Mouse (Mus musculus): ENCODE results near the gene Gm5129. TPM values are rescaled to one million over a fixed set of nuclear protein-coding genes. Genes with fewer than 3 reads are reported as not detected.
A peak's percentile ranks its signal among the peaks of the same experiment; 100 is the strongest.

Gene Gm5129
- total and polyA plus RNA-seq, 2 experiments from 2014 or later = not detected

DNA sequence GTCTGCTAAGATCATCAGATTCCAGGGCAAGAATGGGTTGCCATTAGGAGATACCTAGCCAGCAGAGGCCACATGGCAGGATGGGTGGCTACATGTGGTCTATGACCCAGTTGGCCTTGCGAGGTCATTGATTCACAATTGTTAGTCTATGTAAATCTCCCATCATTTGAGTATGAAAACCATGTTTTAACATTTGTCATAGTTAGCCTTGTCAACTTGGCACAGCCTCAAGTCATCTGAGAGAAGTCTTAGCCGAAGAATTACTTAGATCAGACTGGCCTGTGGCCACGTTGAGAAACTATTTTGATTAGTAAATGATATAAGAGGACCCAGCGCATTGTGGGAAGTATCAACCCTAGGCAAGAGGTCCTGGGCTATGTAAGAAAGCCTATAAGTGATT lies 28.5 kb downstream of the Gm5129 start:
- Histone ChIP-seq H3K27me3 (ENCODE audit: insufficient read depth, low read length) (no peaks in the 10 kb centered on the region), H3K27ac (ENCODE audit: low read depth, low read length) (no peak overlapping the region), H3K4me3 (ENCODE audit: low read depth, low read length) (no peak overlapping the region), H3K36me3 (ENCODE audit: insufficient read depth) (no peaks in the 10 kb centered on the region), H3K4me2 (ENCODE audit: low read depth) (no peak overlapping the region), H3K9me3 (ENCODE audit: low read length) (no peaks in the 10 kb centered on the region), H3K4me1 (ENCODE audit: insufficient read depth) (no peaks in the 10 kb centered on the region), H3K9ac (no peak overlapping the region)
- DNase-seq = no peak
- no peak for ATAC-seq
- WGBS = 87% methylated on average over 4 of the region's 4 CpGs
- no peak for TF ChIP-seq CTCF (IDR thresholded peaks at IDR 0.05; ENCODE audit: low read depth)

- 77% methylated on average over 2 of the region's 2 CpGs for WGBS
These were observed 36.1 kb downstream of the Gm5129 start for GRCm38 (mm10) chr5:29699520-29700202.

DNA sequence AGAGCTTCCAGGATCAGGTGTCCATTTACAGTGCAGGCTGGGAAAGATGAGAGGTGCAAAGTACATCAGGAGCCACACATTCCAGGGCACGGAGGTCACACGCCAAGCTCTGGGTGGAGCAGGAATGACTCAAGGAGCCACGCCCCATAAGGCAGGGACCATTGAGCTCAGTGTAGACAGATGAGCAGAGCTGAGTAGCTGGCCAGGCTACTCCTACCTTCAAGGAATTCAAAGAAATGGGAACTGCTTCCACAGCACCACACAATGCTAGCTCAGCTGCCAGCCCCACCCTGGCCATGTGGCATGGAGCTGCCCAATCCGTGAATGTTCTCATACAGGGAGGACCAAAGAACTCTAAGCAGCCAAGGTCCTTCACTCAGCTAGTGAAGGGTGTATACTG lies 37.2 kb downstream of the Gm5129 start:
- no peak for TF ChIP-seq CTCF (IDR thresholded peaks at IDR 0.05; ENCODE audit: low read depth)
- H3K27ac ChIP-seq (ENCODE audit: low read depth, low read length) = no peak overlapping the region
- H3K36me3 ChIP-seq (ENCODE audit: insufficient read depth) = no peaks in the 10 kb centered on the region
- 85% methylated on average over 4 of the region's 4 CpGs for WGBS
- DNase-seq (no peak), ATAC-seq (no peak)
- H3K27me3 ChIP-seq (ENCODE audit: insufficient read depth, low read length) = no peaks in the 10 kb centered on the region
- H3K4me2 ChIP-seq (ENCODE audit: low read depth) = no peak overlapping the region
- H3K9ac ChIP-seq = no peak overlapping the region
- no peaks in the 10 kb centered on the region for H3K9me3 ChIP-seq (ENCODE audit: low read length)
- H3K4me1 ChIP-seq (ENCODE audit: insufficient read depth) = no peaks in the 10 kb centered on the region
- H3K4me3 ChIP-seq (ENCODE audit: low read depth, low read length) = no peak overlapping the region

More at GRCm38 (mm10) chr5:29699520-29700202, 36.1 kb downstream of the Gm5129 start:
- H3K27ac ChIP-seq (ENCODE audit: low read depth, low read length) = no peak overlapping the region
- no peaks in the 10 kb centered on the region for H3K9me3 ChIP-seq (ENCODE audit: low read length)
- DNase-seq = no peak
- no peaks in the 10 kb centered on the region for H3K27me3 ChIP-seq (ENCODE audit: insufficient read depth, low read length)
- H3K9ac ChIP-seq = no peak overlapping the region
- no peaks in the 10 kb centered on the region for H3K4me1 ChIP-seq (ENCODE audit: insufficient read depth)
- no peak overlapping the region for H3K4me2 ChIP-seq (ENCODE audit: low read depth)
- TF ChIP-seq CTCF (IDR thresholded peaks at IDR 0.05; ENCODE audit: low read depth) = no peak
- no peaks in the 10 kb centered on the region for H3K36me3 ChIP-seq (ENCODE audit: insufficient read depth)
- ATAC-seq = no peak
- H3K4me3 ChIP-seq (ENCODE audit: low read depth, low read length) = no peak overlapping the region

- DNase-seq (no peak), ATAC-seq (no peak)
- H3K4me2 ChIP-seq (ENCODE audit: low read depth) = no peak overlapping the region
- no peaks in the 10 kb centered on the region for H3K27me3 ChIP-seq (ENCODE audit: insufficient read depth, low read length)
- no peak overlapping the region for H3K9ac ChIP-seq
- no peak overlapping the region for H3K27ac ChIP-seq (ENCODE audit: low read depth, low read length)
- H3K9me3 ChIP-seq (ENCODE audit: low read length) = no peaks in the 10 kb centered on the region
- 64% methylated on average over 7 of the region's 7 CpGs for WGBS
- H3K4me3 ChIP-seq (ENCODE audit: low read depth, low read length) = no peak overlapping the region
- TF ChIP-seq CTCF (IDR thresholded peaks at IDR 0.05; ENCODE audit: low read depth) = no peak; the same call in 1 of the 2 replicates
- no peaks in the 10 kb centered on the region for H3K4me1 ChIP-seq (ENCODE audit: insufficient read depth)
- no peaks in the 10 kb centered on the region for H3K36me3 ChIP-seq (ENCODE audit: insufficient read depth)
These were observed 47.4 kb downstream of the Gm5129 start for GRCm38 (mm10) chr5:29688352-29688751.

DNA sequence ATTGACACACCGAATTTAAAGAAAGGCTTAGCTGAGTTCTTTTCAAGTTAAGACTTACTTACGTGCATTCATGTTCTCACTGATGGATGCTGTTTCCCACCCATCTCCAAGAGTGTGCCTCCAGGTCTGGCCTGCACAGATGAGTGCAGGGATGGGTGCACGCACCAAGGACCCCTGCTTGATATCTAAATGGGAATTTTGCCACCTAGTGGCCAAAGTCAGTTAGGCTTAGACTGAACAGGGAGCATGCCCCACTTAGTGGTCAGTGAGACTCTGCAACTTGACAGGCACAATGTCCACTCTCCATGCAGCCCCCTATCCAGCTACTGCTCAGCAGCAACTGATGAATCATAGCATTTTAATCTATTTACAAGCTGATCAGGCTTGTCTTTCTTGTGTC lies 48.1 kb downstream of the Gm5129 start:
- no peaks in the 10 kb centered on the region for H3K9me3 ChIP-seq (ENCODE audit: low read length)
- no peak overlapping the region for H3K27ac ChIP-seq (ENCODE audit: low read depth, low read length)
- DNase-seq (peak; percentile 15), ATAC-seq (peak; percentile 65)
- no peak overlapping the region for H3K9ac ChIP-seq
- H3K27me3 ChIP-seq (ENCODE audit: insufficient read depth, low read length) = no peaks in the 10 kb centered on the region
- H3K4me3 ChIP-seq (ENCODE audit: low read depth, low read length) = no peak overlapping the region
- TF ChIP-seq CTCF (IDR thresholded peaks at IDR 0.05; ENCODE audit: low read depth) = peak; percentile 68
- no peak overlapping the region for H3K4me2 ChIP-seq (ENCODE audit: low read depth)
- no peaks in the 10 kb centered on the region for H3K4me1 ChIP-seq (ENCODE audit: insufficient read depth)
- WGBS = 50% methylated on average over 3 of the region's 3 CpGs
- no peaks in the 10 kb centered on the region for H3K36me3 ChIP-seq (ENCODE audit: insufficient read depth)

Other genes with a start within 250 kb of the Gm5129 start
- 81.2 and 95.6 TPM in 2 replicates for gene Ube3c, start 166.7 kb downstream of the Gm5129 start, total RNA-seq (2014; rRNA removed)
- 23.7 and 33.0 TPM in 2 replicates for gene Ube3c, start 166.7 kb downstream of the Gm5129 start, polyA plus RNA-seq (2015; fragmentation: Nextera tagmentation; extraction: Ambion mirVana)
- gene Dnajb6, start 248 bp downstream of the Gm5129 start, total RNA-seq (2014; rRNA removed) = 310 and 368 TPM in 2 replicates
- gene Dnajb6, start 248 bp downstream of the Gm5129 start, polyA plus RNA-seq (2015; fragmentation: Nextera tagmentation; extraction: Ambion mirVana) = 373 and 384 TPM in 2 replicates